Mouse (Mus musculus) frontal cortex, postnatal 14 days (tissue): ENCODE results near the gene Krtap10-10.

Experiments used
- DNase-seq, 2 experiments: peaks; one replicate each; pipeline ENCODE4 v3.0.0; 2022; ENCODE audit warnings: low spot score in 2 of 2

Krtap10-10 gene

DNA sequence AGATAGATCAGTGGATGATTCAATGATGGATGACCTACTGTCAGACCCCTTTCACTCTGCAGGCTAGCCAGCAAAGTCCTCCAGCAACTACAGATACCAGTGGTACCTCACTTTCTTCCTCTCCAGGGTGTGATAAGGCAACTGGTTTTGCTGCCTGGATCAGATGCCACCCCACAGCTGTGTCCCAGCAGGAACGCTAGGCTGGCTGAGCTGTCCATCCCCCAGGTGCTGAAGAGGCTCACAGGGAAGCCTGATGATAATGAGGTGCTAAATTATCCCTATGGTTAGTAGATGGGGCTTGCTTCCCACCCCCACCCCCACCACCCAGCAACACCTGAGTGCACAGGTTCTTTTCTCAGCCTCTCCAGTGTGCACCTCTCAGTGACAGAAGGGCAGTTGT, 31.8 kb downstream of the Krtap10-10 start:
- DNase-seq = no peak

GRCm38 (mm10) chr10:77869651-77870050, 33.9 kb downstream of the Krtap10-10 start:
- no peak for DNase-seq

- peak in 1 of 2 experiments; percentile 29 for DNase-seq
These were observed 43.2 kb downstream of the Krtap10-10 start for GRCm38 (mm10) chr10:77878985-77879384.

- no peak for DNase-seq
These were observed 44.6 kb downstream of the Krtap10-10 start for GRCm38 (mm10) chr10:77880305-77880704.

DNA sequence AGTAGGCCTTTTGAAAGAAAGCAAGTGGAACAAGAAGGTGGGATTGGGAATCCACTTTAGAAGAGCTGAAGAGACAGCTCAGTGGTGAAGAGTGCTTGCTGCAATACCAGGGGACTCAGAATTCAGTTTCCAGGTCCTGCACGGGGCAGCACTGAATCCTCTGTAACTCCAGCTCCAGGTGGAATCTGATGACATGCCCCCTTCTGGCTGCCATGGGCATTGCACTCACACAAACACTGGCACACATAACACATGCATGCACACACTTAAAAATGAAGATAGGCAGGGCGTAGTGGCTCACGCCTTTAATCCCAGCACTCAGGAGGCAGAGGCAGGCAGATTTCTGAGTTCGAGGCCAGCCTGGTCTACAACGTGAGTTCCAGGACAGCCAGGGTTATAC, 46.8 kb downstream of the Krtap10-10 start:
- DNase-seq = no peak

GRCm38 (mm10) chr10:77886007-77886747, 50.4 kb downstream of the Krtap10-10 start:
- no peak for DNase-seq
